Mouse (Mus musculus) lung, embryonic 16.5 days (tissue): Measurements from ENCODE around the gene Pramef6. TPM values are rescaled to one million over a fixed set of nuclear protein-coding genes. Genes with fewer than 3 reads are reported as not detected.
"Not testable (repeated sequence)": the region's sequence is repeated elsewhere in the genome, so short reads cannot be mapped to it uniquely, and the experiment has no call there.

ENCODE experiments used
- ATAC-seq: fragments of 200-750 bp; cut with Nextera tagmentation; 2 replicates; pipeline ENCODE4 v1.8.0; 2017; ENCODE audit warnings: low read depth, mild to moderate bottlenecking, moderate library complexity
- H3K27ac ChIP-seq: fragments of 300-500 bp; sonication (generic); 2 replicates; pipeline ENCODE4 v1.5.1; 2014; ENCODE audit warnings: mild to moderate bottlenecking, control low read depth, low read length
- H3K27me3 ChIP-seq: fragments of 300-500 bp; sonication (generic); 2 replicates; pipeline ENCODE4 v1.6.1; 2014; ENCODE audit warnings: low read depth, low read length, mixed read lengths; ENCODE audit not compliant: control insufficient read depth, insufficient read depth
- H3K36me3 ChIP-seq: fragments of 300-500 bp; sonication (generic); 2 replicates; pipeline ENCODE4 v1.6.1; 2014; ENCODE audit warnings: low read length; ENCODE audit not compliant: control insufficient read depth, insufficient read depth
- H3K4me1 ChIP-seq: fragments of 300-500 bp; sonication (generic); replicated peaks from 2 replicates; pipeline ENCODE4 v1.6.1; 2014; ENCODE audit warnings: low read length, mixed read lengths; ENCODE audit not compliant: control insufficient read depth, insufficient read depth
- H3K4me2 ChIP-seq: fragments of 300-500 bp; sonication (generic); 2 replicates; pipeline ENCODE4 v1.6.1; 2014; ENCODE audit warnings: low read depth, low read length, control low read depth
- H3K4me3 ChIP-seq: fragments of 300-500 bp; sonication (generic); 2 replicates; pipeline ENCODE4 v1.5.1; 2014; ENCODE audit warnings: mild to moderate bottlenecking, low read length, control low read depth
- H3K9ac ChIP-seq: fragments of 300-500 bp; sonication (generic); 2 replicates; pipeline ENCODE4 v1.6.1; 2014; ENCODE audit warnings: low read length, control low read depth
- H3K9me3 ChIP-seq: fragments of 300-500 bp; sonication (generic); 2 replicates; pipeline ENCODE4 v1.6.1; 2016; ENCODE audit warnings: low read length; ENCODE audit not compliant: control insufficient read depth
- WGBS: fragments of 180-500 bp; shearing (Covaris S2); extraction: QIAGEN DNeasy Blood & Tissue Kit; methylation state at CpG from one replicate; pipeline ENCODE4 v1.1.7; 2014; 5-methylcytosine and 5-hydroxymethylcytosine counted together
- polyA plus RNA-seq: library from polyadenylated mRNA; unstranded; fragments of >200 nt; fragmentation: Nextera tagmentation; extraction: Ambion mirVana; gene quantifications from 2 replicates; pipeline ENCODE4 v1.2.1, GENCODE M21; 2015

Gene Pramef6
- polyA plus RNA-seq, result not detected in 2 replicates

- 75% methylated on average over 1 of the region's 1 CpGs for WGBS
- H3K27ac ChIP-seq, ATAC-seq: not testable (repeated sequence)
Observed at GRCm38 (mm10) chr4:143900280-143900679, at the start of gene Pramef6. Gene Pramef6, minus strand, starts transcription at chr4:143900380.

GRCm38 (mm10) chr4:143894406-143894805 is 5.8 kb downstream of the Pramef6 start:
- not testable (repeated sequence) for H3K27ac ChIP-seq, H3K4me1 ChIP-seq, H3K4me3 ChIP-seq, H3K4me2 ChIP-seq, H3K9ac ChIP-seq, H3K36me3 ChIP-seq, H3K27me3 ChIP-seq, H3K9me3 ChIP-seq, ATAC-seq
- 76% methylated on average over 3 of the region's 3 CpGs for WGBS

More at GRCm38 (mm10) chr4:143900280-143900679, at the start of gene Pramef6:
- H3K9ac ChIP-seq, H3K4me2 ChIP-seq, H3K36me3 ChIP-seq, H3K4me3 ChIP-seq, H3K9me3 ChIP-seq, H3K27me3 ChIP-seq, H3K4me1 ChIP-seq: not testable (repeated sequence)

- H3K9me3 ChIP-seq, H3K36me3 ChIP-seq, H3K9ac ChIP-seq, H3K4me3 ChIP-seq, ATAC-seq, H3K27me3 ChIP-seq, H3K4me2 ChIP-seq, H3K4me1 ChIP-seq, H3K27ac ChIP-seq: not testable (repeated sequence)
- WGBS, result 71% methylated on average over 1 of the region's 1 CpGs
Observed at GRCm38 (mm10) chr4:143882371-143882770, 17.8 kb downstream of the Pramef6 start.

- not testable (repeated sequence) for H3K4me1 ChIP-seq, H3K9ac ChIP-seq, ATAC-seq, H3K9me3 ChIP-seq, H3K4me3 ChIP-seq, H3K27ac ChIP-seq, H3K27me3 ChIP-seq, H3K4me2 ChIP-seq, H3K36me3 ChIP-seq
Observed at GRCm38 (mm10) chr4:143846197-143846596, 54.0 kb downstream of the Pramef6 start, which contains the start of gene Gm13103. Gene Gm13103, plus strand, starts transcription at chr4:143846497.

Other genes with a start within 250 kb of the Pramef6 start
- not detected in 2 replicates for gene Gm13088, start 243.1 kb downstream of the Pramef6 start, polyA plus RNA-seq
- not detected in 2 replicates for gene Gm13089, start 197.7 kb downstream of the Pramef6 start, polyA plus RNA-seq
- not detected in 2 replicates for gene Gm13078, start 180.9 kb downstream of the Pramef6 start, polyA plus RNA-seq
- gene Gm13023, start 111.0 kb downstream of the Pramef6 start, polyA plus RNA-seq, result not detected in 2 replicates
- not detected in 2 replicates for gene Gm13084, start 84.3 kb downstream of the Pramef6 start, polyA plus RNA-seq
- gene Gm13103, start 53.9 kb downstream of the Pramef6 start, polyA plus RNA-seq, result not detected in 2 replicates
- not detected in 2 replicates for gene Pramef25, start 50.6 kb upstream of the Pramef6 start, polyA plus RNA-seq
- not detected in 2 replicates for gene Gm13101, start 66.6 kb upstream of the Pramef6 start, polyA plus RNA-seq
- gene Pramef17, start 94.0 kb upstream of the Pramef6 start, polyA plus RNA-seq, result not detected in 2 replicates
- gene Pramel4, start 158.7 kb upstream of the Pramef6 start, polyA plus RNA-seq, result not detected in 2 replicates
- gene Gm13102, start 206.1 kb upstream of the Pramef6 start, polyA plus RNA-seq, result not detected in 2 replicates